Comparison of ENCODE assay signal across 19 mouse cellular contexts in genomic region chr11:5858723-5859122, GRCm38 (mm10). TPM values are rescaled to one million over a fixed set of nuclear protein-coding genes. Genes with fewer than 3 reads are reported as not detected.
DNase-seq lines count a peak whose midpoint lies in the region; ATAC-seq and TF ChIP-seq lines count a peak whose summit lies in the region.
"Had no signal": no experiment of that assay in that cellular context is flagged by ENCODE, and none has a peak within 500 bp of the region (broad histone marks: within the 10 kb centered on the region; RNA-seq: fewer than 3 reads in every experiment).

No protein-coding gene starts in this region.

- peak; percentile 26; the same call in 1 of the 2 replicates for TF ChIP-seq CTCF in kidney, adult 2 months (conservative IDR thresholded peaks at IDR 0.05; ENCODE audit: insufficient read depth, insufficient read length, low read depth, low read length)
- peak; percentile 46 for TF ChIP-seq CTCF in lung, postnatal 0 days (IDR thresholded peaks at IDR 0.05)

- no peaks in the 10 kb centered on the region for H3K9me3 ChIP-seq in kidney, embryonic 14.5 days (ENCODE audit: control insufficient read depth, low read length)
- H3K9me3 ChIP-seq in lung, postnatal 0 days (ENCODE audit: low read length) = no peaks in the 10 kb centered on the region
- H3K9me3 ChIP-seq in ES-E14 (ENCODE audit: control insufficient read depth, insufficient read depth, low read depth, low read length) = no peaks in the 10 kb centered on the region; the same call in 1 of the 2 replicates
- H3K9me3 ChIP-seq: embryonic facial prominence, embryonic 10.5 days; limb, embryonic 12.5 days; midbrain, embryonic 12.5 days had no signal

- H3K36me3 ChIP-seq in kidney, adult 2 months (ENCODE audit: control insufficient read depth, insufficient read depth, low read length) = no peaks in the 10 kb centered on the region
- H3K36me3 ChIP-seq in kidney, embryonic 14.5 days (ENCODE audit: control insufficient read depth, insufficient read depth, low read length) = no peaks in the 10 kb centered on the region
- no peaks in the 10 kb centered on the region for H3K36me3 ChIP-seq in lung, postnatal 0 days (ENCODE audit: insufficient read depth, low read length)
- no peaks in the 10 kb centered on the region for H3K36me3 ChIP-seq in ES-E14 (ENCODE audit: control insufficient read depth, insufficient read depth, low read length, poor library complexity, severe bottlenecking)
- H3K36me3 ChIP-seq: embryonic facial prominence, embryonic 10.5 days; limb, embryonic 12.5 days; midbrain, embryonic 12.5 days had no signal

- H3K4me3 ChIP-seq in kidney, adult 2 months (ENCODE audit: insufficient read depth, low read depth, low read length) = no peak overlapping the region
- no peak overlapping the region for H3K4me3 ChIP-seq in kidney, embryonic 14.5 days (ENCODE audit: low read length)
- H3K4me3 ChIP-seq in lung, postnatal 0 days (ENCODE audit: low read depth, low read length) = no peak overlapping the region
- no peak overlapping the region for H3K4me3 ChIP-seq in ES-E14 (ENCODE audit: insufficient read depth in 1 of 2, low read depth in 1 of 2, low read length in 2 of 2, poor library complexity in 1 of 2, severe bottlenecking in 1 of 2)
- H3K4me3 ChIP-seq: embryonic facial prominence, embryonic 10.5 days; limb, embryonic 12.5 days; midbrain, embryonic 12.5 days had no signal

- no peak overlapping the region for H3K9ac ChIP-seq in kidney, embryonic 14.5 days (ENCODE audit: low read depth, low read length)
- no peak overlapping the region for H3K9ac ChIP-seq in lung, postnatal 0 days (replicated peaks; ENCODE audit: low read depth)
- no peak overlapping the region for H3K9ac ChIP-seq in ES-E14 (ENCODE audit: insufficient read depth, low read depth, low read length, poor library complexity, severe bottlenecking)
- H3K9ac ChIP-seq: limb, embryonic 12.5 days; midbrain, embryonic 12.5 days had no signal

- H3K4me1 ChIP-seq in kidney, adult 2 months (ENCODE audit: control insufficient read depth, insufficient read depth, low read length) = no peaks in the 10 kb centered on the region
- peaks cover 18% of the 10 kb centered on the region for H3K4me1 ChIP-seq in kidney, embryonic 14.5 days (ENCODE audit: control insufficient read depth, insufficient read depth, low read length)
- H3K4me1 ChIP-seq in lung, postnatal 0 days (ENCODE audit: insufficient read depth, low read depth, low read length) = 0 out of 2 replicates have a peak, but pooled peaks cover 6% of the 10 kb centered on the region
- H3K4me1 ChIP-seq in ES-E14 (ENCODE audit: control insufficient read depth in 2 of 2, insufficient read depth in 2 of 2, low read length in 2 of 2, poor library complexity in 1 of 2) = peaks cover 0 to 4% of the 10 kb centered on the region in 2 experiments; a peak in 1 of 4 replicates

- WGBS in kidney, adult 2 months = 89% methylated on average over 1 of the region's 1 CpGs
- WGBS in kidney, embryonic 14.5 days = 88% methylated on average over 1 of the region's 1 CpGs
- 78% methylated on average over 1 of the region's 1 CpGs for WGBS in lung, postnatal 0 days

- no peak overlapping the region for H3K4me2 ChIP-seq in kidney, embryonic 14.5 days (replicated peaks; ENCODE audit: low read depth, low read length)
- H3K4me2 ChIP-seq in lung, postnatal 0 days (replicated peaks; ENCODE audit: low read depth, low read length) = no peak overlapping the region
- H3K4me2 ChIP-seq: limb, embryonic 12.5 days; midbrain, embryonic 12.5 days had no signal

- no peak for DNase-seq in kidney, adult 2 months
- no peak for DNase-seq in lung, postnatal 0 days (ENCODE audit: low spot score)
- no peak for DNase-seq in lung, postnatal 36 days
- DNase-seq in ES-E14 (ENCODE audit: low read depth, low spot score) = peak; percentile 50
- DNase-seq in naive thymus-derived CD4-positive, alpha-beta T cell, adult 2 months (ENCODE audit: low read depth) = peak; percentile 38
- DNase-seq in urinary bladder, adult 18-20 months (ENCODE audit: low spot score in 2 of 2) = no peak
- no peak for DNase-seq in spleen, adult 12 weeks (ENCODE audit: low spot score)
- DNase-seq: cerebellum, postnatal 14 days; heart, postnatal 10 days; kidney, postnatal 25 days; layer of hippocampus, postnatal 36 days; lung, postnatal 10 days; right cerebral cortex, postnatal 14 days; thymus, postnatal 14 days had no signal

- ATAC-seq in kidney, embryonic 14.5 days (ENCODE audit: low FRiP score, low TSS enrichment) = no peak
- no peak for ATAC-seq in lung, postnatal 0 days

- no peak for TF ChIP-seq EP300 in lung, postnatal 0 days (IDR thresholded peaks at IDR 0.05)

- in situ Hi-C loops in ES-E14 (cut with MboI; ENCODE audit: low sequenced_read_pairs in 2 of 2, unreplicated experiment in 2 of 2) = no loop called here

- no peaks in the 10 kb centered on the region for H3K27me3 ChIP-seq in kidney, adult 2 months (replicated peaks; ENCODE audit: control insufficient read depth, insufficient read depth, low read length)
- no peaks in the 10 kb centered on the region for H3K27me3 ChIP-seq in kidney, embryonic 14.5 days (ENCODE audit: control insufficient read depth, insufficient read depth, low read length)
- no peaks in the 10 kb centered on the region for H3K27me3 ChIP-seq in lung, postnatal 0 days (replicated peaks; ENCODE audit: insufficient read depth, low read length)

- no peak overlapping the region for H3K27ac ChIP-seq in kidney, adult 2 months (ENCODE audit: insufficient read depth, low read depth, low read length)
- H3K27ac ChIP-seq in kidney, embryonic 14.5 days (ENCODE audit: low read depth, low read length) = no peak overlapping the region
- no peak overlapping the region for H3K27ac ChIP-seq in lung, postnatal 0 days (ENCODE audit: low read length)
- no peak overlapping the region for H3K27ac ChIP-seq in ES-E14 (ENCODE audit: insufficient read depth, low read depth, low read length, poor library complexity, severe bottlenecking)
- H3K27ac ChIP-seq: embryonic facial prominence, embryonic 10.5 days; limb, embryonic 12.5 days; midbrain, embryonic 12.5 days had no signal

- no peak for TF ChIP-seq POLR2A in kidney, adult 2 months (IDR thresholded peaks at IDR 0.05; ENCODE audit: low read depth, low read length)

TF ChIP-seq in ES-E14, 5 proteins besides CTCF, POLR2A, EP300 and RAD21:
- no peak for TF ChIP-seq MAFK (IDR thresholded peaks at IDR 0.05; ENCODE audit: insufficient read depth, low read depth, low read length)
- peak; percentile 29; the same call in 1 of the 2 replicates for TF ChIP-seq ZC3H11A (IDR thresholded peaks at IDR 0.05; ENCODE audit: borderline replicate concordance, low read depth, low read length)

RNA-seq across cellular contexts. Expression of gene Aebp1, which starts 3.0 kb away (rescaled TPM):
- polyA plus RNA-seq in kidney, adult 2 months (2012; rRNA removed) = 91.4 and 96.7 TPM in 2 replicates
- polyA plus RNA-seq in kidney, embryonic 14.5 days (2014; fragmentation: Nextera tagmentation; extraction: Ambion mirVana) = 16.7 and 30.7 TPM in 2 replicates
- polyA plus RNA-seq in lung, postnatal 0 days (2015; fragmentation: Nextera tagmentation; extraction: Ambion mirVana) = 21.8 and 22.3 TPM in 2 replicates
- total RNA-seq in ES-E14 (2012; rRNA removed) = 8.5 and 14.5 TPM in 2 replicates
- total RNA-seq: granulocyte monocyte progenitor cell, adult 5-6 weeks had no signal

RNA-seq across cellular contexts. Expression of gene Pold2, which starts 19.4 kb away (rescaled TPM):
- polyA plus RNA-seq in kidney, adult 2 months (2012; rRNA removed) = 50.2 and 70.7 TPM in 2 replicates
- polyA plus RNA-seq in kidney, embryonic 14.5 days (2014; fragmentation: Nextera tagmentation; extraction: Ambion mirVana) = 116 and 128 TPM in 2 replicates
- polyA plus RNA-seq in lung, postnatal 0 days (2015; fragmentation: Nextera tagmentation; extraction: Ambion mirVana) = 30.1 and 34.1 TPM in 2 replicates
- total RNA-seq in ES-E14 (2012; rRNA removed) = 103 and 126 TPM in 2 replicates

RNA-seq across cellular contexts. Expression of gene Polm, which starts 20.9 kb away (rescaled TPM):
- 14.7 and 19.5 TPM in 2 replicates for polyA plus RNA-seq in kidney, adult 2 months (2012; rRNA removed)
- 6.6 and 9.1 TPM in 2 replicates for polyA plus RNA-seq in kidney, embryonic 14.5 days (2014; fragmentation: Nextera tagmentation; extraction: Ambion mirVana)
- 5.9 and 8.2 TPM in 2 replicates for polyA plus RNA-seq in lung, postnatal 0 days (2015; fragmentation: Nextera tagmentation; extraction: Ambion mirVana)
- total RNA-seq in ES-E14 (2012; rRNA removed) = 6.7 and 12.2 TPM in 2 replicates

RNA-seq across cellular contexts. Expression of gene Myl7, which starts 39.9 kb away (rescaled TPM):
- 5.1 and 5.3 TPM in 2 replicates for polyA plus RNA-seq in kidney, adult 2 months (2012; rRNA removed)
- polyA plus RNA-seq in kidney, embryonic 14.5 days (2014; fragmentation: Nextera tagmentation; extraction: Ambion mirVana) = 1.5 and 2.4 TPM in 2 replicates
- polyA plus RNA-seq in lung, postnatal 0 days (2015; fragmentation: Nextera tagmentation; extraction: Ambion mirVana) = 327 and 405 TPM in 2 replicates
- total RNA-seq in ES-E14 (2012; rRNA removed) = 10.4 and 11.3 TPM in 2 replicates
- total RNA-seq: granulocyte monocyte progenitor cell, adult 5-6 weeks; layer of hippocampus, postnatal 36 days had no signal

RNA-seq across cellular contexts. Expression of gene Pgam2, which starts 55.2 kb away (rescaled TPM):
- 113 and 157 TPM in 2 replicates for polyA plus RNA-seq in kidney, adult 2 months (2012; rRNA removed)
- polyA plus RNA-seq in kidney, embryonic 14.5 days (2014; fragmentation: Nextera tagmentation; extraction: Ambion mirVana) = 3.3 and 4.4 TPM in 2 replicates
- 28.8 and 29.8 TPM in 2 replicates for polyA plus RNA-seq in lung, postnatal 0 days (2015; fragmentation: Nextera tagmentation; extraction: Ambion mirVana)
- 4.1 and 4.2 TPM in 2 replicates for total RNA-seq in ES-E14 (2012; rRNA removed)
- total RNA-seq: granulocyte monocyte progenitor cell, adult 5-6 weeks had no signal

Comparison
In these comparisons a context has a peak if more than half of its experiments do, and no peak if none do; other contexts are left out.
1. DNase-seq: peak in ES-E14 (single experiment) and naive thymus-derived CD4-positive, alpha-beta T cell, adult 2 months (single experiment); none in kidney, adult 2 months (single experiment), lung, postnatal 0 days (single experiment), lung, postnatal 36 days (single experiment), urinary bladder, adult 18-20 months (0 of 2) and spleen, adult 12 weeks (single experiment).